Mouse (Mus musculus): ENCODE data around the gene Ccdc124. TPM values are rescaled to one million over a fixed set of nuclear protein-coding genes. Genes with fewer than 3 reads are reported as not detected.
A peak's percentile ranks its signal among the peaks of the same experiment; 100 is the strongest.
"Not testable (repeated sequence)": the region's sequence is repeated elsewhere in the genome, so short reads cannot be mapped to it uniquely, and the experiment has no call there.

Ccdc124 gene
- total RNA-seq, 2 experiments from 2014 or later, result 28.5 to 30.8 TPM

DNA sequence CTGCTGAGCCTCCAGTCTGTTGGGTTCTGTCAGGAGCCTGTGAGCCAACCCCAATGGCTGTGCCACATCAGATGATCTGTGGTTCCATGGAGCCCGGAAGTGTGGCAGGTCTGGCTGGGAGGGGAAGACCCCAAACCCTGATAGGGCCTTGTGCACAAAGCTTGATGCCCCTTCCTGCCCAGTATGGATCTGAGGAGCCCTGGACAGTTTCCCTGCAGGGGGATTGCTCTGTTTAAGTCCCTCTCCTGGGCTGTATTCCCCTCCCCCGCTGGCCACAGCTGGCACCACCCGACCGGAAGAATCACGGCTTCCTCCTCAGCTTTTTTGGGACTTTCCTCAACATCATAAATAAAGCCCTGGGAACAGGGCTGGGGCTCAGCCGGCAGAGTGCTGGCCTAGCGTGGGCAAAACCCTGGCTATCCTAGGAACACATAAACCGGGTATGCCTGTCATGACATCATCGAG is 40.7 kb downstream of the Ccdc124 start:
- ATAC-seq (replicated peaks; ENCODE audit: low FRiP score, low TSS enrichment, poor library complexity, severe bottlenecking), result peak; percentile 30

DNA sequence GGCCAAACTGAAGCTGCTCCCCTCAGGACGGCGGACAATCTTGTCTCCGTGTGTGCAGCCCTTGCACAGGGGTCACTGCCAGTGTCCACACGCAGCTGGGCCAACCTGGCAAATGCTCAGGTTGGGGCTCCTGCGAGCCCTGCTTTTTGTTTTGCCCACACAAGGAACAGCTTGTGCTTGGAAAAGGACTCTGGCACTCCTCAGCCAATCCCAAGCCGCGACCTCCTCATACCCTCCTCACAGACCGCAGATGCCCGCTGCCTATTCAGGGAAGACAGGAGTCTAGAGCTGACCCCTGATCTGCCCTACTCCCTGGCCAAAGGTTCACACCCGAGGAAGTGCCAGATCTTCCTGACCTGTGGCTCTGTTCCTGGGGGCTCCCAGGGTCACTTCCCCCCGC is 41.4 kb downstream of the Ccdc124 start:
- no peak for ATAC-seq (replicated peaks; ENCODE audit: low FRiP score, low TSS enrichment, poor library complexity, severe bottlenecking)

GRCm38 (mm10) chr8:70831517-70831916 is 42.2 kb downstream of the Ccdc124 start:
- no peak for ATAC-seq (replicated peaks; ENCODE audit: low FRiP score, low TSS enrichment, poor library complexity, severe bottlenecking)

GRCm38 (mm10) chr8:70827796-70828195 is 45.9 kb downstream of the Ccdc124 start:
- ATAC-seq (replicated peaks; ENCODE audit: low FRiP score, low TSS enrichment, poor library complexity, severe bottlenecking), result no peak

DNA sequence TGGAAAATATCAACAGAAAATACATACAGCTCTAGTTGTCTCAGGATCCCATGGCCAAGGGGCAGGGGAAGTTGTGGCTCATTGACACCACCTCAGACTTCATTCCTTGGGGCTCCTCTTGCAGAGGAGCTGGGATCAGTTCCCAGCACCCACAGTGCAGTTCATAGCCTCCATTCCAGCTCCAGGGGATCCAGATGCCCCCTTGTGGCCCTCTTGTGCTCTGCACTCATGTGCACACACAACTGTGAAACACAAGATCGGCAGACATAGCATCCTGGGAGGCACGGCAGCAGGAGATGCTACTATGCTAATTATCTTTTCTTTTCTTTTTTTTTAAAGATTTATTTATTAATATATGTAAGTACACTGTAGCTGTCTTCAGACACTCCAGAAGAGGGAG is 46.7 kb downstream of the Ccdc124 start:
- 0 out of 2 replicates have a peak, but pooled peaks have one; percentile 24 for ATAC-seq (replicated peaks; ENCODE audit: low FRiP score, low TSS enrichment, poor library complexity, severe bottlenecking)

DNA sequence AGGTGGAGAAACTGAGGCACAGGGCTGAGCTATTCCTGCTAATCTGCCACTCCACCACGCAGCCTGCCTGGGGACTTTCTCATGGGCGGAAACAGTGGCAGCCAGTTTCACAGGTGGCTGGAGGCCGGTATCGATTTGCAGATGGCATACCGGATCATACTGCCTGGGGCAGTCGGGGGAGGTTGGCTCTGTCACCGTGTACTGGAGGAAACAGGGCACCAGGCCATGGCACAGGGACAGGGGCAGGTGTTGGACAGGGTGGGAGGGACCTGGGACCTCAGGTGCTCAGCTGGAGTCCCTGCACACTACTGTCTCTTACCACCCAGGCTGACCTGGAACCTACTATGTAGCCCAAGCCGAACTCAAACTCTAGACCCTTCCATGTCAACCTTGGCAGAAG is 47.9 kb downstream of the Ccdc124 start:
- no peak for ATAC-seq (replicated peaks; ENCODE audit: low FRiP score, low TSS enrichment, poor library complexity, severe bottlenecking)

DNA sequence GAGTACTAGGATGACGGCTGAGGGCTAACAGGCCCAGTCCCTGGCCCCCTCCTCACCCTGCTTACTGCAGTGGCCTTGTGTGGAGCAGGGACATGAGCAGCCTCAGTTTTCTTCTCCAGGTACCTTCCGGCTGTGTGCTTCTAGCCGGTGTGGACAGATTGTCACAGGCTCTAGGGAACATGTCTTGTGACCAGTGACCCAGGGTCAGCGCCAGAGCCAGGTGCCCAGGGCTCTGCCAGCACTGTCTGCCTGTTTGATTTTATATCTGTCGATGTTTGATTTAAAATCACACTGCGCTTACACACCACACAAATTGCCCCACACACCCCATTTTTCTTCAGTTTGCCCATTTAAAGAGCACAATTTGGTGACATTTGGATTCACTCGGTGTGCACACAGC is 49.9 kb downstream of the Ccdc124 start:
- no peak for ATAC-seq (replicated peaks; ENCODE audit: low FRiP score, low TSS enrichment, poor library complexity, severe bottlenecking)

GRCm38 (mm10) chr8:70822594-70822993 is 51.1 kb downstream of the Ccdc124 start:
- not testable (repeated sequence) for ATAC-seq (replicated peaks; ENCODE audit: low FRiP score, low TSS enrichment, poor library complexity, severe bottlenecking)

- no peak; the same call in 1 of the 2 replicates for ATAC-seq (replicated peaks; ENCODE audit: low FRiP score, low TSS enrichment, poor library complexity, severe bottlenecking)
Measured at GRCm38 (mm10) chr8:70821992-70822391, 51.7 kb downstream of the Ccdc124 start.

- peak; percentile 69 for ATAC-seq (replicated peaks; ENCODE audit: low FRiP score, low TSS enrichment, poor library complexity, severe bottlenecking)
Measured at GRCm38 (mm10) chr8:70821399-70821962, 52.3 kb downstream of the Ccdc124 start.

GRCm38 (mm10) chr8:70820101-70820935 is 53.4 kb downstream of the Ccdc124 start:
- no peak for ATAC-seq (replicated peaks; ENCODE audit: low FRiP score, low TSS enrichment, poor library complexity, severe bottlenecking)

Other genes with a start within 250 kb of the Ccdc124 start
- not detected in 2 replicates for gene Gdf15, start 241.5 kb downstream of the Ccdc124 start, total RNA-seq (2014; fragmentation: Nextera tagmentation)
- gene Gdf15, start 241.5 kb downstream of the Ccdc124 start, total RNA-seq (2017), result not detected in 2 replicates
- 6.3 and 8.8 TPM in 2 replicates for gene Pgpep1, start 213.5 kb downstream of the Ccdc124 start, total RNA-seq (2014; fragmentation: Nextera tagmentation)
- gene Pgpep1, start 213.5 kb downstream of the Ccdc124 start, total RNA-seq (2017), result 4.6 and 5.1 TPM in 2 replicates
- 286 and 287 TPM in 2 replicates for gene Lsm4, start 200.7 kb downstream of the Ccdc124 start, total RNA-seq (2014; fragmentation: Nextera tagmentation)
- 240 and 290 TPM in 2 replicates for gene Lsm4, start 200.7 kb downstream of the Ccdc124 start, total RNA-seq (2017)
- gene Jund, start 175.0 kb downstream of the Ccdc124 start, total RNA-seq (2014; fragmentation: Nextera tagmentation), result 18.8 and 34.4 TPM in 2 replicates
- gene Jund, start 175.0 kb downstream of the Ccdc124 start, total RNA-seq (2017), result 44.8 and 48.7 TPM in 2 replicates
- not detected in 2 replicates for gene Iqcn, start 170.5 kb downstream of the Ccdc124 start, total RNA-seq (2014; fragmentation: Nextera tagmentation)
- not detected in 2 replicates for gene Iqcn, start 170.5 kb downstream of the Ccdc124 start, total RNA-seq (2017)
- gene Gm3336, start 155.4 kb downstream of the Ccdc124 start, total RNA-seq (2014; fragmentation: Nextera tagmentation), result not detected in 2 replicates
- gene Gm3336, start 155.4 kb downstream of the Ccdc124 start, total RNA-seq (2017), result not detected in 2 replicates
- 0.28 TPM in 1 of 2 replicates, not detected in the other for gene Pde4c, start 150.2 kb downstream of the Ccdc124 start, total RNA-seq (2014; fragmentation: Nextera tagmentation)
- not detected in 2 replicates for gene Pde4c, start 150.2 kb downstream of the Ccdc124 start, total RNA-seq (2017)
- gene Rab3a, start 119.3 kb downstream of the Ccdc124 start, total RNA-seq (2014; fragmentation: Nextera tagmentation), result 1.8 and 7.0 TPM in 2 replicates
- 1.2 and 2.8 TPM in 2 replicates for gene Rab3a, start 119.3 kb downstream of the Ccdc124 start, total RNA-seq (2017)
- 58.3 and 111 TPM in 2 replicates for gene Mpv17l2, start 113.0 kb downstream of the Ccdc124 start, total RNA-seq (2014; fragmentation: Nextera tagmentation)
- gene Mpv17l2, start 113.0 kb downstream of the Ccdc124 start, total RNA-seq (2017), result 4.3 and 17.6 TPM in 2 replicates
- gene Pik3r2, start 97.2 kb downstream of the Ccdc124 start, total RNA-seq (2014; fragmentation: Nextera tagmentation), result 30.7 and 51.4 TPM in 2 replicates
- 29.2 and 33.9 TPM in 2 replicates for gene Pik3r2, start 97.2 kb downstream of the Ccdc124 start, total RNA-seq (2017)
- gene Mast3, start 68.9 kb downstream of the Ccdc124 start, total RNA-seq (2014; fragmentation: Nextera tagmentation), result 44.0 and 54.3 TPM in 2 replicates
- 6.2 and 7.3 TPM in 2 replicates for gene Mast3, start 68.9 kb downstream of the Ccdc124 start, total RNA-seq (2017)
- 0.31 and 0.79 TPM in 2 replicates for gene Il12rb1, start 65.5 kb downstream of the Ccdc124 start, total RNA-seq (2014; fragmentation: Nextera tagmentation)
- gene Il12rb1, start 65.5 kb downstream of the Ccdc124 start, total RNA-seq (2017), result 1.6 and 2.0 TPM in 2 replicates
- gene Arrdc2, start 34.2 kb downstream of the Ccdc124 start, total RNA-seq (2014; fragmentation: Nextera tagmentation), result 27.6 and 29.1 TPM in 2 replicates
- 8.0 and 11.8 TPM in 2 replicates for gene Arrdc2, start 34.2 kb downstream of the Ccdc124 start, total RNA-seq (2017)
- 0.32 TPM in 1 of 2 replicates, not detected in the other for gene Kcnn1, start 10.7 kb downstream of the Ccdc124 start, total RNA-seq (2014; fragmentation: Nextera tagmentation)
- gene Kcnn1, start 10.7 kb downstream of the Ccdc124 start, total RNA-seq (2017), result 2.9 TPM in 1 of 2 replicates, not detected in the other
- 0.59 TPM in 1 of 2 replicates, not detected in the other for gene Slc5a5, start 18.8 kb upstream of the Ccdc124 start, total RNA-seq (2014; fragmentation: Nextera tagmentation)
- not detected in 2 replicates for gene Slc5a5, start 18.8 kb upstream of the Ccdc124 start, total RNA-seq (2017)
- 6,537 and 6,664 TPM in 2 replicates for gene Rpl18a, start 23.5 kb upstream of the Ccdc124 start, total RNA-seq (2014; fragmentation: Nextera tagmentation)
- 1,763 and 2,438 TPM in 2 replicates for gene Rpl18a, start 23.5 kb upstream of the Ccdc124 start, total RNA-seq (2017)
- 20.5 and 27.9 TPM in 2 replicates for gene Map1s, start 32.0 kb upstream of the Ccdc124 start, total RNA-seq (2014; fragmentation: Nextera tagmentation)
- 9.8 and 11.9 TPM in 2 replicates for gene Map1s, start 32.0 kb upstream of the Ccdc124 start, total RNA-seq (2017)